Mouse (Mus musculus) kidney, embryonic 16.5 days (tissue): ENCODE measurements at regions not wholly inside any gene's neighbourhood (a gene's known extent, or its start where the extent isn't known, plus 50 kb on each side); places are given as distances from the start of the nearest gene placed in this dataset. TPM values are rescaled to one million over a fixed set of nuclear protein-coding genes. Genes with fewer than 3 reads are reported as not detected.

Experiments
- ATAC-seq: fragments of 200-750 bp; cut with Nextera tagmentation; 2 replicates; pipeline ENCODE4 v1.8.0; 2017; ENCODE audit warnings: moderate TSS enrichment; ENCODE audit not compliant: low FRiP score, low TSS enrichment
- H3K27ac ChIP-seq: fragments of 300-500 bp; sonication (generic); 2 replicates; pipeline ENCODE4 v1.5.1; 2014; ENCODE audit warnings: low read length
- H3K27me3 ChIP-seq: fragments of 300-500 bp; sonication (generic); 2 replicates; pipeline ENCODE4 v1.6.1; 2014; ENCODE audit warnings: low read length, control low read depth, mixed read lengths; ENCODE audit not compliant: insufficient read depth
- H3K36me3 ChIP-seq: fragments of 300-500 bp; sonication (generic); 2 replicates; pipeline ENCODE4 v1.6.1; 2014; ENCODE audit warnings: low read length, control low read depth, mixed read lengths; ENCODE audit not compliant: insufficient read depth
- H3K4me1 ChIP-seq: fragments of 300-500 bp; sonication (generic); 2 replicates; pipeline ENCODE4 v1.6.1; 2014; ENCODE audit warnings: low read length, control low read depth, mixed read lengths; ENCODE audit not compliant: insufficient read depth
- H3K4me2 ChIP-seq: fragments of 300-500 bp; sonication (generic); replicated peaks from 2 replicates; pipeline ENCODE4 v1.6.1; 2014; ENCODE audit warnings: low read depth, low read length
- H3K4me3 ChIP-seq: fragments of 300-500 bp; sonication (generic); 2 replicates; pipeline ENCODE4 v1.5.1; 2014; ENCODE audit warnings: mild to moderate bottlenecking, low read length
- H3K9ac ChIP-seq: fragments of 300-500 bp; sonication (generic); replicated peaks from 2 replicates; pipeline ENCODE4 v1.6.1; 2014; ENCODE audit warnings: low read length
- H3K9me3 ChIP-seq: fragments of 300-500 bp; sonication (generic); 2 replicates; pipeline ENCODE4 v1.6.1; 2016; ENCODE audit warnings: low read length, control low read depth
- WGBS: fragments of 180-500 bp; shearing (Covaris S2); extraction: QIAGEN DNeasy Blood & Tissue Kit; methylation state at CpG from one replicate; pipeline ENCODE4 v1.1.7; 2014; 5-methylcytosine and 5-hydroxymethylcytosine counted together
- microRNA-seq: library from miRNA; unstranded; fragments of <30 nt; microRNA quantifications from one replicate; pipeline ENCODE4, GENCODE M21; 2016

GRCm38 (mm10) chr5:13974664-13975063 is 50.4 kb upstream of the Sema3e start:
- Histone ChIP-seq H3K4me3 (no peak overlapping the region), H3K9me3 (no peaks in the 10 kb centered on the region), H3K9ac (no peak overlapping the region), H3K27me3 (no peaks in the 10 kb centered on the region), H3K4me2 (no peak overlapping the region), H3K36me3 (no peaks in the 10 kb centered on the region), H3K27ac (no peak overlapping the region), H3K4me1 (no peaks in the 10 kb centered on the region)
- ATAC-seq = no peak
- 38% methylated on average over 3 of the region's 3 CpGs for WGBS

Small RNA genes lying in the stretch of these regions (microRNA-seq; reads per million reads assigned to microRNA genes)
- not detected for gene Gm24054
